Mouse (Mus musculus) gastrocnemius, adult 2 months (tissue): Measurements from ENCODE around the gene Sod3. TPM values are rescaled to one million over a fixed set of nuclear protein-coding genes. Genes with fewer than 3 reads are reported as not detected.

ENCODE experiments used
- DNase-seq: peaks from one replicate; pipeline ENCODE4 v3.0.0; 2022
- H3K27ac ChIP-seq: fragments of 200-600 bp; 2 replicates; pipeline ENCODE4 v1.8.1; 2022; ENCODE audit warnings: mild to moderate bottlenecking
- H3K4me3 ChIP-seq: fragments of 200-600 bp; 2 replicates; pipeline ENCODE4 v1.8.1; 2022; ENCODE audit warnings: mild to moderate bottlenecking, moderate library complexity
- CTCF ChIP-seq: fragments of 200-600 bp; IDR thresholded peaks from 2 replicates; pipeline ENCODE4 v1.8.1; 2022; ENCODE audit warnings: antibody characterized with exemption, mild to moderate bottlenecking, moderate library complexity
- intact Hi-C: fragments of 180-260 bp; cut with DNase I; formaldehyde crosslinking; loops from one replicate; pipeline ENCODE4 v1.15.1; 2025
- total RNA-seq, 2 experiments: library from RNA; stranded (reverse); gene quantifications; 2 replicates each; pipeline ENCODE4 v1.2.3; 2021

Sod3 gene
- total RNA-seq, 2 experiments from 2014 or later, result 4.2 to 9.3 TPM

DNA sequence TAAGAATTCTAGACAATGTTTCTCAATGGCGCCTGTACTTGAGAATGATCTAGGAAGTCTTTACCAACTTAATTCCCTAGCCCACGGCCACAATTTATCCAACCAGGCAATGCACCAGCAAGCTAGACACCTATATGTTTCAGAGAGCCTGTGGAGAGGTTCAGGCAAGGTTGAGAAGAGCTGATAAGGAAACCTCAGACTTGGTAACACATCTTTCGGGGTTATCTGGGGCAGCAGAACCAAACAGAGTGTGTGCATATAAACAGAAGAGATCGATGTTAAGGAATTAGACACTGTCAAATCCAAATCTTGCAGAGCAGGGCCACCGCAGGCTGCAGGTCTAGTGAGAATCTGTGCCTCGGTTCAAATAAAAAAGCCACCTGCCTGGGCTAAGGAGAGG, 5.5 kb upstream of the Sod3 start:
- Histone ChIP-seq H3K27ac (no peak overlapping the region), H3K4me3 (no peak overlapping the region)
- intact Hi-C loops, result no loop called here
- DNase-seq, result no peak
- no peak for TF ChIP-seq CTCF

DNA sequence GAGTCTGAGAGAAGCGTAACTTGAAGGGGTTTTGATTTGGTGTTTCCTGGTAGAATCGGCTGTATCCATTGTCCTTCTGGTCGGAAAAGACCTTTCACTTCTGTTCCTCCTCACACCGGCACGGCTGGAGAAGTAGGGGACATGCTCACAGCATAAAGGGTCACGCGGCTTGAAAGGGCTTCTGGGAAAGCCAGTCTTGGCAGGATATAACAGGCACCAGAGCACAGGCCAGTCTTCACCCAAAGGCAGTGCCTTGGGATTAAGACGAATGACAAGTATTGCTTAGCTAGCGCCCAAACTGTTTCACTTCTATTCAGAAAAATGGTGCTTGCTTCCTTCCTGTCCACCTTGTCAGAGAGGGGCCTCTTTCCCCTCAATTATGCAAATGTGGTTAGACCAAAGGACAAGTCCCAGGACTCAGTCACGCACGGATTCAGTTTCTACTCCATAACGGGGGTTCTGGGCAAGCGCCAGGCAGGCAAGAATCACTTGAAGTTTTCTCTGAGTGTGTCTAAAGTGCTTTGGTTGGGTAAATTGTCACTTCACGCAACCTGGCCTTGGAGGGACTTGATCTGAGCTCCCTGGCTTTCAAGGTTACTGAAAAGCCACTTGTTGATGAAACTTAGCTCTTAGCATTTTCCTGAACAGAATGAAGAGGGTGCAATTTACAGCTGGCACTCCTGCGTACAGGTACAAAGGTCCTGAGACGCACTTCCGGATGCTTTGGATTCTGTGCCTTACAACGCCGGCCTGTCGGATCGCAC, 3.1 kb upstream of the Sod3 start:
- no peak for DNase-seq
- H3K4me3 ChIP-seq, result peak overlapping the region; percentile 56
- no peak for TF ChIP-seq CTCF
- H3K27ac ChIP-seq, result peak overlapping the region; percentile 46; the same call in 1 of the 2 replicates
- intact Hi-C loops, result no loop called here

DNA sequence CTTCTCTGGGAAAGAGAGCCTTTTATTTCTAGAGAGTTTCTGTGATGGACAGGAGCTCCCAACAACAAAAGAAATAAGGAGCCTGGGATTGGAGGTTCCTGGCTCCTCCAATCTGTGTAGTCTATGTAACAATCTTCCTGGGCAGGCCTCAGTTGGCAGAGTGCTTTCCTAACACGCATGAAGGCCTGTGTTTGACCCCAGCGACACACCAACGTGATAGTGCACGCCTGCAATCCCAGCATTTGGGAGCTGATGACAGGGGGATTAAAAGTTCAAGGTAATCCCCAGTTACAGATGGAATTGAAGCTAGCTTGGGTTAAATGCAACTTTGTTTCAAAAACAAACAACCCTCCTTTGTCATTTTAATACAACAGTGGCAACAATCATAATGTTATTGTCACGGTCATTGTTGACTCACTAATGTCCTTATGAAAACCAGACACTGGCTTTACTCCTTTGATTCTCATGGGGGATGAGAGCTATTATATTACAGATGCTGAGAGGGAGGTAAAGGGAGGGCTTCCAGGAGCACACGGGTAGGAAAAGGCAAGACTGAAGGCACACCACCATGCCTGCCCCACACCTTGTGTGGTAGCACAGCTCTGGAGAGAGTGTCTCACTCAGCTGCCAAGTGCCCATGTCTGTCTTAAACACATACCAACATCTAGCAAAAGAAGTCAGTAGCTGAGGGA, 669 bp upstream of the Sod3 start:
- intact Hi-C loops, result no loop called here
- Histone ChIP-seq H3K27ac (peak overlapping the region; percentile 80), H3K4me3 (peak overlapping the region; percentile 66)
- DNase-seq, result no peak
- TF ChIP-seq CTCF, result no peak

DNA sequence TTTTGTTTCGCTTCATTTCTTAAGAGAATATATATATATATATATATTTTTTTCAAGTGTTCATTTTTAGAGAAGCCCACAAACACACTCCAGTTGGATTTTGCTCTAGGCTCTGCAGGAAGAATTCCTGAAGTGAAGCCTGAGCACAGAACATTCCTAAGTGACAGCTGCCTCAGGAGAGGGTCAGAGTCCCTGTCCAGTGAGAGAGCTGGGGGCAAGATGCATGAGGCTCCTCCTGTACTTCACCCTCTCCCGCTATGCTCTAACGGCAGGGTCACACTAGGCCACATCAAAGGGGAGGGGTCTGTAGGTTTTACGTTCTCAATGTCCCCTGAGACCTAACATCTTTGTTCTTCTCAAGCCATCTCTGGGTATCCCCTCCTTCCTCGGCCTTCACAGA, 930 bp downstream of the Sod3 start:
- Histone ChIP-seq H3K27ac (peak overlapping the region; percentile 80), H3K4me3 (peak overlapping the region; percentile 66)
- no peak for DNase-seq
- TF ChIP-seq CTCF, result no peak
- intact Hi-C loops, result no loop called here

DNA sequence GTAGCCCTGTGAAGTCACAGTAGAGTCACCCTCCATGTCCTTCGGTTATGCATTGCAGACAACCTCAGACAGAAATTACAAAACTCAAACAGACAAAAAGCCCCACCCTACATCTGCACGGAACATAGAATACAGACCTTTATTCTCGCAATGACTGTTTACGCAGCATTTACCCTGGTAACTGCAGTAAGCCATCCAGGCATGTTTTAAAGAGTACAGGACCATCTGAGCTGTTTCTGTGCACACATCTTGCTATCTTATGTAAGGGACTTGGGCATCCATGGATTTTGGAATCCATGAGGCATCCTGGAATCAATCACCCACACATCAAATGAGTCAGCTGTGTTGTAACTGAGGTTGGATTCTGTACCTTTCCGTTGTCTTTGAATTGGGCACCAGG, 2.3 kb downstream of the Sod3 start:
- Histone ChIP-seq H3K27ac (no peak overlapping the region), H3K4me3 (no peak overlapping the region; the same call in 1 of the 2 replicates)
- TF ChIP-seq CTCF, result no peak
- no peak for DNase-seq
- intact Hi-C loops, result no loop called here

DNA sequence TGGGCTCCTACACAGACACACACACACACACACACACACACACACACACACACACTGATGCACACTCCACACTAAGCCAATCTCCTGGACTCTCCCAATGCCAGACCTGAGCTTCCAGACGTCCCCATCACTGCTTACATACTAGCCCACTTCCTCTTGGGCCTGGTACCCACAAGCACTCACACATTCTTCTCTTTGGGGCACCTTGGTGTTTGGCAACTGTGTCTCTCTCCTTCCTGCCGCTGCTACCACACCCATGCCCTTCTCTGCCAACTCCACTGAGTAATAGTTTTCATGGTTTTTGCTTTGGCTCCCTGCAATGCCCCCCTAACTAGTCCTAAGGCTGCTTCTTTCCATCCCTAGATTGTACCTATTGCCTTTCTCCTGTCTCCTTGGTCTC, 3.1 kb downstream of the Sod3 start:
- TF ChIP-seq CTCF, result no peak
- H3K27ac ChIP-seq, result no peak overlapping the region
- intact Hi-C loops, result no loop called here
- no peak for DNase-seq
- no peak overlapping the region for H3K4me3 ChIP-seq

DNA sequence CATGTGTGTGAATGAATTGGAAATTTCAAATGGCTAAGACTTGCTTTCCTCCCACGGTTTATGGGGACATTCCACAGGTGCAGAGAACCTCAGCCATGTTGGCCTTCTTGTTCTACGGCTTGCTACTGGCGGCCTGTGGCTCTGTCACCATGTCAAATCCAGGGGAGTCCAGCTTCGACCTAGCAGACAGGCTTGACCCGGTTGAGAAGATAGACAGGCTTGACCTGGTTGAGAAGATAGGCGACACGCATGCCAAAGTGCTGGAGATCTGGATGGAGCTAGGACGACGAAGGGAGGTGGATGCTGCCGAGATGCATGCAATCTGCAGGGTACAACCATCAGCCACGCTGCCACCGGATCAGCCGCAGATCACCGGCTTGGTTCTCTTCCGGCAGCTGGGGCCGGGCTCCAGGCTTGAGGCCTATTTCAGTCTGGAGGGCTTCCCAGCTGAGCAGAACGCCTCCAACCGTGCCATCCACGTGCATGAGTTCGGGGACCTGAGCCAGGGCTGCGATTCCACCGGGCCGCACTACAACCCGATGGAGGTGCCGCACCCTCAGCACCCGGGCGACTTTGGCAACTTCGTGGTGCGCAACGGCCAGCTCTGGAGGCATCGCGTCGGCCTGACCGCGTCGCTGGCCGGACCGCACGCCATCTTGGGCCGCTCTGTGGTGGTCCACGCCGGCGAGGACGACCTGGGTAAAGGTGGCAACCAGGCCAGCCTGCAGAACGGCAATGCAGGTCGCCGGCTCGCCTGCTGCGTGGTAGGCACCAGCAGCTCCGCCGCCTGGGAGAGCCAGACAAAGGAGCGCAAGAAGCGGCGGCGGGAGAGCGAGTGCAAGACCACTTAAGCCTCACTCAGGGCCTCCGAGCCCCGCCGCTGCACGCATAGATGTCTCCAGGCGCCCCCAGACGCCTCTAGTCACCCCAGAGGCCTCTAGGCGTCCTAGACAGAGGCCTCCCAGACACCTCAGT, 4.6 kb downstream of the Sod3 start:
- Histone ChIP-seq H3K4me3 (peak overlapping the region; percentile 26), H3K27ac (no peak overlapping the region)
- intact Hi-C loops, result no loop called here
- DNase-seq, result peak; percentile 46
- TF ChIP-seq CTCF, result no peak

GRCm38 (mm10) chr5:52370901-52371300, 7.3 kb downstream of the Sod3 start:
- intact Hi-C loops, result no loop called here
- no peak for DNase-seq
- TF ChIP-seq CTCF, result no peak
- Histone ChIP-seq H3K27ac (no peak overlapping the region), H3K4me3 (no peak overlapping the region)

DNA sequence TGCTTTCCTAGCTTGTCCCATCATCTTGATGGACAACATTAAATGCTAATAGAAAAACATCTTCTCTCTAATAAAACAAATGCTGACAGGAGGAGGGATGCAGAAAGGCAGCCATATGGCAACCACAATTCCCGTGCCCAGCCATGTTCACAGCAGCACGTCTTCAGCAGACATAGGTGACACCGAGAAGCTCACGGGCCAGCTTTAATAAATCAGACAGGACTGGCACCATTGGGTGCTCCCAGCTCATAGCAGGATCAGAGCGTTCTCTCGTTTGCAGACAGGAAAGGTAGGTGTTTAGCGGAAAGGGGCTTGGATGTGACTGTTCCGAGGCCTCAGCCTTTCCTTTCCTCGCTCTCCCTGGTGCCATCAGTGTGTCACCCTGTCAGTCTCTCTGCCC, 12.3 kb downstream of the Sod3 start:
- intact Hi-C loops, result no loop called here
- no peak overlapping the region for H3K27ac ChIP-seq
- no peak overlapping the region for H3K4me3 ChIP-seq
- TF ChIP-seq CTCF, result no peak
- no peak for DNase-seq

DNA sequence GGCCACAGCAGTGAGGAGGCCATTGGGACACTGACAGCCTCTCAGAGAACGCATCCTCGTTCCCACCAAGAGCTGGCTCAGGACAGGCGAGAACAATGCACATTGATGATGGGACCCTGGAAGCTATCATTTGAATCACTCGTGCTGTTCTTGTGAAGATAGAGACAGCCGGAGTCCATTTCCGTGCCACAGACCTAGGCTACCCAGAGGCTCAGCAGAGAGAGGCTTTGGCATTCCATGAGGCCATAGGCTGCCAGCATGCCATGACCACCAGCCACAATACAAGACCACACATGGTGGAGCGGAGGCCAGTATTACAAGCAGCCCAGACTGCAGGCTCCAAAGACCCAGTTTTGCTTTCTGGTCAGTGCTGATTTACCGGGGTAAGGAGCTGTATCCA, 19.2 kb downstream of the Sod3 start:
- no peak overlapping the region for H3K4me3 ChIP-seq
- no peak for TF ChIP-seq CTCF
- H3K27ac ChIP-seq, result no peak overlapping the region
- no peak for DNase-seq
- intact Hi-C loops, result no loop called here

- Histone ChIP-seq H3K4me3 (no peak overlapping the region), H3K27ac (no peak overlapping the region)
- DNase-seq, result no peak
- TF ChIP-seq CTCF, result no peak
- intact Hi-C loops, result no loop called here
These were observed 20.2 kb downstream of the Sod3 start for GRCm38 (mm10) chr5:52383748-52384147.

DNA sequence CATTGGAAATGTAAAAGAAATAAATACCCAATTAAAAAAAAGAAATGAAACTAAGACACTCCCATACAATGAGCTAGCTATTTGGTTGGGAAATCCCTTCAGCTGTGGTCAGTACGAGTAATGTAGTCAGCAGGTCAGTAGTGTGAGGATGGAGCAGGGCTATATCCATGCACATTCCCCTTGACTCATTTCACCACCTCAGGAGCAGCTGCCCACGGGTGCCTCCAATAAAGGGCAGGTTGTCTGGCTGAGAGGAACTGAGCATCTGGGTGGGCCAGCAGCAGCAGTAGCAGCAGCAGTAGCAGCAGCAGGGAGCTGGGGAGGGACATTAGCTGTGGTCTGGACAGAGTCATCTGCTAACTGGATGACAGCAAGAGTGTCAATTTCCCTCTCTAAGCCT, 22.4 kb downstream of the Sod3 start:
- no peak for DNase-seq
- H3K4me3 ChIP-seq, result no peak overlapping the region
- no peak overlapping the region for H3K27ac ChIP-seq
- no peak for TF ChIP-seq CTCF
- intact Hi-C loops, result no loop called here

GRCm38 (mm10) chr5:52388092-52388749, 24.6 kb downstream of the Sod3 start:
- TF ChIP-seq CTCF, result no peak
- intact Hi-C loops, result no loop called here
- no peak overlapping the region for H3K4me3 ChIP-seq

More at GRCm38 (mm10) chr5:52388092-52388749, 24.6 kb downstream of the Sod3 start:
- DNase-seq, result no peak
- H3K27ac ChIP-seq, result no peak overlapping the region
